Mouse (Mus musculus): ENCODE measurements around the gene Fkbp15.
"Not testable (repeated sequence)": the region's sequence is repeated elsewhere in the genome, so short reads cannot be mapped to it uniquely, and the experiment has no call there.

The Fkbp15 gene

DNA sequence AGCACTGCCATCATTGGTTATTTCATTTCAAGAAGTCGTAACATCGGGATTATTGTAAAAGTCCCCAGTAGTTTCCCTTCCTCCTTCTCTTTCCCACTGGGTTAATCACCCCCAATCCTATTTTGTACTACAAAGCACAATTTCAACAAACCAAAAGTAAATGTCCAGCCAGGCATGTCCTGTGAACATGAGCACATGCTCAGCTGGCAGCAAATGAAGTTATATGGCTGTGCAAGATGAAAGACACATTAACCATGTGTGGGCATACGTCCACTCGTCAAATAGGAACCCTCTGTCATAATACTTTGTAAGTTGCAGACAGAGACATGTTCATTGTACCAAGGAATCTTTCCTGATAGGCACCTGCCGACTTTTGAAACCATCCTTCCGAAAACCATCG is 77.4 kb downstream of the Fkbp15 start:
- DNase-seq (ENCODE audit: low spot score in 2 of 2), result no peak

- DNase-seq (ENCODE audit: low spot score in 2 of 2), result no peak
These were observed 79.0 kb downstream of the Fkbp15 start for GRCm38 (mm10) chr4:62281319-62281718.

GRCm38 (mm10) chr4:62278081-62278480 is 82.3 kb downstream of the Fkbp15 start:
- DNase-seq (ENCODE audit: low spot score in 2 of 2), result no peak

- no peak for DNase-seq (ENCODE audit: low spot score in 2 of 2)
These were observed 83.1 kb downstream of the Fkbp15 start for GRCm38 (mm10) chr4:62277222-62277621.

- no peak for DNase-seq (ENCODE audit: low spot score in 2 of 2)
These were observed 83.7 kb downstream of the Fkbp15 start for GRCm38 (mm10) chr4:62276642-62277041.

GRCm38 (mm10) chr4:62274841-62275536 is 85.4 kb downstream of the Fkbp15 start:
- no peak for DNase-seq (ENCODE audit: low spot score in 2 of 2)

DNA sequence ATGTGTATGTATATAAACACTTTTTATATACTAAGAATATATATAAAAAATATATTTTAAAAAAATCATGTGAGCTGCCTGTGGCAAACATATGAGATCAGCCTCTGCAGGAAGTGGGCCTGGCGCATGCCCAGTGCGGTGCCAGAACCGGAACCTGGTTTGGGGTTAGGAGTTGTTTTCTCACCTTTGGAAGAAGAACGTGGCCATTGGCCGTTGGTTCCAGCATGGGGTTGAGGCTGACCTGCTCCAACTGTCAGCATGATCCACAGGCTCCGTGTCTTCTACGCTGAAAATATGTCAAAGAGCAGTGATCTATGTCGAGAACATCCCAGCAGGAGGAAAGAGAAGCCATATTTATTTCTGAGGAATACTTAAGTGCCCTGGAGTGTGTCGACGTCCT is 86.4 kb downstream of the Fkbp15 start:
- DNase-seq (ENCODE audit: low spot score in 2 of 2), result no peak

- no peak for DNase-seq (ENCODE audit: low spot score in 2 of 2)
These were observed 87.7 kb downstream of the Fkbp15 start for GRCm38 (mm10) chr4:62272696-62273095.

DNA sequence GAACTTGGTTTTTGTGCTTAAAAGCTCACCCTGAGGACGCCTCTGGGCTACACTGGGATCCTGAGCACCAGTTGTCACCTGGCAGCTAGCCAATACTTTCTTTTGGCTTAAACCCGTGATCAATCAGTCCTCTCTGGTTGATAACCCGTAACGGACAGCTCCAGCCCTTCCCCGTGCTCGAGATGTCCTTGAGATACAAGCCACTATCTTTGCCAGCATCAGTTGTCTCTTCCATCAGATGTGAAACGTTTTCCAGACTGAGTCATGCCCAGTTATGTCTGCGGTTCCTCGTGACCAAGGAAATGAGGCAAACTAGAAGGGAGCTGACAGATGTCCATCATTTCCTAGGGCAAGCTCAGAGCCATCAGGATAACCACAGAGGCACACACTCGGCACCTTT is 93.2 kb downstream of the Fkbp15 start:
- DNase-seq (ENCODE audit: low spot score in 2 of 2), result no peak

DNA sequence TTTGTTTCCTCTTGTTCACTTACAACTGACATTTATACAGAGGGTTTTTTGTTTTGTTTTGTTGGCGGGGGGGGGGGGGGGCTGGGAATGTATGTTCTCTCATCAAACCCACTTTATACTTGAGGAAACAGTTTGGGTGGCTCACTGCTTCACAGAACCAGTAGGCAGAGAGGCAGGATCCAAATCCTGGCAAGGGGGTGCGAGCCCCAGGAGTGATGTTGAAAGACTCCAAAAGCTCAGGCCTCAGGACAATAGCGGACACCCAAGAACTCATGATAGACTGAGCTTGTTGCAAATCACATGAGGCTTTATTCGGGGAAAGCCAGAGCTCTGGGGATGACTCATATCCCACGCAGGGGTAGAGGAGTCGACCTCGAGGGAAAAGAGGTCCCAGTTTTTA is 94.3 kb downstream of the Fkbp15 start:
- not testable (repeated sequence) for DNase-seq (ENCODE audit: low spot score in 2 of 2)

DNA sequence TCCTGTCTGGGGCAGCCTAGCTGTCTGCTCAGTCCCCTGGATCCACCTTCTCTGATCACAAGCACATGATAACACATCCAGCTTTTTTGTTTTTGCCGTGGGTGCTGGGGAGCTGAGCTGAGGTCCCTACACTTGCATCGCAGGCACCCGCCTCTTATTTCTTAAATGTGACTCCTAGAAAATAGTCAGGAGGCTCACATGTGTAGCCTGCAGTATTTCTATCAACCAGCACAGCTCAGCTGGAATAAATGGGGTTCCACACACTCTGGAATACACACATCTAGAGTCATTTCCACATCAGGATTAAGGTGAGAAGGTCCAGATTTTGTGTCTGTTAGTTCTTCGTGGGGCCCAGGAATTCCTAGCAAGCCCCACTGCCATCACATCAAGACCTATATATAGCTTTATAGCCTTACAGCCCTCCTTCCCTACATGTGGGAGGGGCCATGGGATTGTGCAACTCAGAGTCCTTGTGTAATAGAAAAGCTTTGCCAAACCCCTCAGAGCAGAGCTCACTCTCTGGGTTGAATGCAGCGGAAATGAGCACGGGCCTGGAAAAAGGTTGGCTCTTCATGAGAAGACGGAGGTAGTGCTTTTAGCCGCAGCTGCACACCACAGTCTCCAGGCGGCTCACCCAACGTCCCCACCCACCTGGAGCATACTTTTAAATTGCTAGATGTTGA is 95.1 kb downstream of the Fkbp15 start:
- DNase-seq (ENCODE audit: low spot score in 2 of 2), result no peak

DNA sequence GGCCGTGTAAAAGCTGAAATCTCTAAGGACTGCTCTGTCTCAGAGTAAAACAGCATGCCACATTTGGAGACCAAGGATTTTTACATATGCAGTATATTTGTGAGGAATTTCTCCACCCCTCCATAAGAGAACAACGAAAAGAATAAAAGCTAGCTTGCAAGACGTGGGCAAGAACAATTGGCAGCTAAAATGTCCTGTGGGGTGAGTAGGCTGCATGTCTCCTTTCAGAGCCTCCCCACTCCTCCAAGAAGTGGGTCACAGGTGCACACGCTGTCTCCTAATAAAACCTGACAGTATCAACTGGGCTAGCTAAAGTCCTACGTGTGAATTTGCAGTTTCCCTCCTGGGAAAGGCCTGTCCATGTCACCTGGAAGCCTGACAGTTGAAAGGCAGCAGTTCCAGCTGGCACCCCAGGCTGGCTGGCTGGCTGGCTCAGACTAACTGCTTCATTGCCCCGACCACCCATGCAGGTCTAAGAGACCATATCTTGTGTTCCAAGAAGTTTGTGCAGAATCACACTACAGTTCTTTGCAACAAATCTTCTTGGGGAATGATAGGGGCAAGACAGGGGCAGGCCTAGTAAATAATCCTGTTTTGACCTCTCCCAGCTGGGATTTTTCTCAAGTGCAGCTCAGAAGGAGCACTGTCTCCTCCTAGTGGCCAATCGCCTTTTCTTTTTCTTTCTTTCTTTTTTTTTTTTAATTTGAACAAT is 97.1 kb downstream of the Fkbp15 start:
- DNase-seq (ENCODE audit: low spot score in 2 of 2), result peak in 1 of 2 experiments; percentile 21

- no peak for DNase-seq (ENCODE audit: low spot score in 2 of 2)
These were observed 98.1 kb downstream of the Fkbp15 start, which contains the start of gene Slc31a2 for GRCm38 (mm10) chr4:62262276-62262675. Gene Slc31a2, plus strand, starts transcription at chr4:62262562.

DNA sequence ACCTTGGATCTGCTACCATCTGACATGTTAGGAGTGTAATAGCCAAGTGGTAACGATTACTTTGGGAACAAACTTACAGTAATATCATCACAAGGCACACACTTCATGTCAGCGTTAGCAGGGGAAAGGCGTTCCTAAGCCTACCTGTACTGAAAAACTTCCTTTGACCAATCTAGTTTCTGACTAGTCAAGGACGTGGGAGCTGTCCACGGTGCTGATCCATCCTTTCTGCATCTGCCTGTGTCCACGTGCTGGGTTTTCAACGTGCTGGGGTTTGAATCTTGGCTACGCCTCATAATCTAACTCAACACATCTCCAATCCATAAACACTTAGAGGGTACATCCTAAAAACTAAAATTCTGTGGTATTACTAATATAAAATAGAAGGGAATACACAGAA is 103.4 kb downstream of the Fkbp15 start:
- no peak for DNase-seq (ENCODE audit: low spot score in 2 of 2)

DNA sequence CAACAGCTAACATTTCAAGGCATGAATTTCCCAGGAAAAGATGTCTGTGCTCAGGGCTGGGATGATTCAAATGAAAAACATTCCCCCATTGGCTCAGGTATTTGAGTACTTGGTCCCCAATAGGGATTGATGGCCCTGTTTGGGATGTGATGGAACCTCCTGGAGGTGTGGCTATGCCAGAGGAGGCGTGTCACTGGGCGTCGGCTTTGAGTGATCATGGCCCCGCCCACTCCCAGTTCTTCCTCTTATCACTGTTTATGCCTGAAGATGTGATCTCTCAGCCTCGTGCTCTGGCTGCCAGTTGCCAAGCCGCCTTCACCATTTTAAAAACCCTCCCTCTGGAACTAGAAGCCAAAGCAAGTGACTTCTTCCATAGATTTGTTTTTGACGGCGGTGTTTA is 105.8 kb downstream of the Fkbp15 start:
- no peak for DNase-seq (ENCODE audit: low spot score in 2 of 2)

DNA sequence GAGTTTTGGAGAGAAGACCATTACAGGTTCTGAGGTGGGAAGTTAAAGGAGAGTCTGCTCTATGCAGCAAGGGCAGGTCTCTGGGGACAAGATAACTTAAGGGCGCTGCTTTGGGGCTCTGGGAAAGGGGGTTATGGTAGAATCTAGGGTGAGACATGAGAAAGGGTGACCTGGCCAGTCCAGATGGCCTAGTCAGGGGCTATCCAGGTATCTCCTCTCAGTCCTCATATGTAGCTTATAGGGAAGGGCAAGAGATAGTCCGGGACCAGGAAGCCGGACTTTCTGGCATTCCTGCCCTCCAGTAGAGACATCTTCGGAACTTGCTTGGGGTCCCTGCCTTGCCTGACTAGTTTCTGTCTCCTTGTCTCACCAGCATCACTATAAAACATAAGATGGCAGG is 108.6 kb downstream of the Fkbp15 start:
- DNase-seq (ENCODE audit: low spot score in 2 of 2), result no peak

DNA sequence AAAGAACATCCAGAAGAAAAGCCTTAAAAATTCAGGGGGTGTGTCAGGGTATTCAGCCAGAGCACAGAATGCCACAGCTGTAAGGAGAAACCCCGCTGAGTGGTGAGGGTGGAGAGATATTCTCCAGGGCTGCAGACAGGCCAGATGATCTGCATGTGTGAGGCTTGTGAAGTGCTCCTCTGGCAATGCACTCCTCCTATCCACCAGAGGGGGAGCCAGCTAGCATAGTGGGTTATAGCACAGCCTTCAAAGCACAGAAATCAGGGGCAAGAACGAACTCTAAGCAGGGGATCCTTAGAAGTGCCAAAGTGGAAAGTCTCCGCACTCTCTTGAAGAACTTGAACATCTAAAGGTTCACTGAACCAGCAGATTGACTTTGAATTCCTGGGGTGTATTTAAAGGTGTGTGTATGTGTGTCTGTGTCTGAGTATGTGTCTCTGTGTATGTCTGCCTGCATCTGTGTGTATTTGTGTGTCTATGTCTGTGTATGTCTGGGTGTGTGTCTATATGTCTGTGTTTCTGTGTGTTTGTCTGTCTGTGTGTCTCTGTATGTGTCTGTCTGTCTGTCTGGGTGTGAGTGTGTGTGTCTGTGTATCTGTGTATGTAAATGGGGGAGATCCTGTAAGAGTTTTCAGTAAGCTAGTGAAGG is 109.3 kb downstream of the Fkbp15 start:
- no peak for DNase-seq (ENCODE audit: low spot score in 2 of 2)

Measured in frontal cortex, postnatal 36 days (tissue).